Mouse (Mus musculus): Measurements from ENCODE around the gene C130060K24Rik.

GRCm38 (mm10) chr6:65421888-65422287 is 41.0 kb downstream of the C130060K24Rik start:
- no peak for TF ChIP-seq CTCF (IDR thresholded peaks at IDR 0.05; ENCODE audit: control insufficient read depth, insufficient read depth, low read length)
- TF ChIP-seq POLR2A (IDR thresholded peaks at IDR 0.05; ENCODE audit: borderline replicate concordance, control insufficient read depth, low read depth, low read length), result no peak

All from bone marrow, adult 2 months (tissue).